Mouse (Mus musculus) B cell, adult 2 months (primary cell): ENCODE results near the gene Slc24a2.

Experiments used
- DNase-seq, 2 experiments: peaks; one replicate each; pipeline ENCODE4 v3.0.0; 2022

The Slc24a2 gene

DNA sequence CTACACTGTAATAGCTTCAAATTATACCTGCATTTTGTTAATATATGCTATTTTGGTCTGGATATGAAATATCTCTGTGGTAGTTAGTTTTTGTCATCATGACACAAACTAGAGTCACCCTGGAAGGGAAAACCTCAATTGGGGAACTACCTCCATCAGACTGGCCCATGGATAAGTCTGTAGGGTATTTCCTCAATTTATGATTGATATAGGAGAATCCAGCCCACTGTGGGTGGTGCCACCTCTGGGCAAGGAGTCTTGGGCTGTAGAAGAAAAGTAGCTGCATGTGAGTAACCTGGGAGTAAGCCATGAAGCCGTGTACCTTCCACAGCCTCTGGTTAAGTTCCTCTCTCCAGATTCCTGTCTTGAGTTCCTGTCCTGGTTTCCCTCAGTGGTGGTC, 281.5 kb downstream of the Slc24a2 start:
- no peak for DNase-seq

DNA sequence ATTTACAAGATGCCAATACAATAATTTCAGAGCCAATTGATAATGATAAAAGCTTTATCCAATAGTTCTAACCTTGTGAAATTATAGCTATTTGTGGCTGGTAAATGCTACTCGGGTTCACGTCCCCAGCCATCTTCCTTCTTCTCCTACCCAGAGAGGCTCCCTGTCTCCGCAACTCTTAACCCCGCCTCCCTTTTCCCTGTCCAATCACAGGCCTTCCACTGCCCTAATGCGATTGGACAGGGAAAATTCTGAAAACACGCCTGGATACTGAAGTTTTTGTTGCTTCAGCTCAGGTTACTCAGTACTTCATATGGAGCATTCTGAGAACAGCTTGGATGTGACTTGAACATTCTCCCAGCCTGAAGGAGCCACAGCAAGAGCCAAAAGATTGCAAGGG, 287.0 kb downstream of the Slc24a2 start:
- no peak for DNase-seq

DNA sequence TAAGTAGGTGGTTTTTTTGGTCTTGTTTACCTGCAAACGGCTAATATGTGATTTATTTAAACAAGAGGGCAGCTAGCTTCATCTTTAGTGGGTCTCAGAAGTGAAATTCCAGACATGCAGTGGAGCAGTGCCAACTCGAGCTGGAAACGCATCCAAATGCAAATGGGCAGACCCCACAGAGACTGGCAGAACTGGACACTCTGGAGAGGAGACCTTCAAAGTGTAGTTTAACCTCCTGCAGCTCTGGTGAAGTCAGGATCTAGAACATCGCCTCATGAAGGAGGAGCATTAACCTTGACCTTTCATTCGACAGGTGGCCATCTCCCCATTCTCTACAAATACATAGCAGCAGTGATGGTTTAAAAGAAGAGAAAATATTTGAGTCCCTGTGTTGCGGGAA, 287.6 kb downstream of the Slc24a2 start:
- DNase-seq: no peak

DNA sequence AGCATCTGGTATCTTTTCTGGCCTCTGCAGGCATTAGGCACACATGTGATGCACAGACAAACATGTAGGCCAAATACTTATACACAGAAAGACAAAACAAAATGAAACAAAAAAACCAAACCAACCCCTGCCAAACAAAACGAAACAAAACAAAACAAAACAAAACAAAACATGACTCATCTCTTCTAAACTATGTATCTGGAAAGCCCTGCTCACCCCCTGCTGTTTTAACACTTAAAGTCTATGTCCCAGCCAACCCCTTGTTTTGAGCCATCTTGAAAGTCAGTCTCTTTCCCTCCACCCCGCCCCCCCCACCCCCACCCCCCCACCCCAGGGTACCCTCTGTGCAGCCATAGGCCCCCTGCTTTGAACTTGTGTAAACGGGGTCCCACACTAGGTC, 293.6 kb downstream of the Slc24a2 start:
- DNase-seq: no peak

DNA sequence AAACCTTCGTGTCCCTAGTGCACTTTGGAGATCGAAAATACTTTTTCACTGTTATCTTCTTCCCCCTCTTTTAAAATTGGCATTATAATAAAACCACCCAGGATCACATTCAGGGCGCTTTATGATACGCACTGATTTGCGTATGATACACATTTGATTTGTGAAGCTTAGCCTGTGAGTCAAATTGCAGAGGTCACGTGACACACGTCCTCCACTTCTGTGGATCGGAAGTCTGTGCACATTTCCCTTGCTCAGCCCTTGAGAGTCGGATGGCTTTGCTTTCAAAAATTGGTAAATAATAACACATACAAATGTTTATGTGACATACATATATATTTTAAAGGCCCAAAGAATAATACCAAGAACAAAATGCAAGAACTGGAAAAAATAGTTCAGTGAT, 294.1 kb downstream of the Slc24a2 start:
- no peak for DNase-seq
